Mouse (Mus musculus) bone marrow, adult 2 months (tissue): Measurements from ENCODE around the gene Gm42688. TPM values are rescaled to one million over a fixed set of nuclear protein-coding genes. Genes with fewer than 3 reads are reported as not detected.
A peak's percentile ranks its signal among the peaks of the same experiment; 100 is the strongest.

ENCODE experiments used
- H3K27ac ChIP-seq: fragments of 200-500 bp; 2 replicates; pipeline ENCODE4 v1.5.1; 2012; ENCODE audit warnings: low read depth, mild to moderate bottlenecking, control low read depth, inconsistent platforms, low read length; ENCODE audit not compliant: control insufficient read depth, poor library complexity, insufficient read depth
- H3K4me1 ChIP-seq: fragments of 200-500 bp; 2 replicates; pipeline ENCODE4 v1.6.1; 2011; ENCODE audit warnings: low read length; ENCODE audit not compliant: control insufficient read depth, insufficient read depth
- H3K4me3 ChIP-seq: fragments of 200-500 bp; replicated peaks from 2 replicates; pipeline ENCODE3; 2011; ENCODE audit warnings: mild to moderate bottlenecking, low read depth, low read length, control low read depth; ENCODE audit not compliant: control insufficient read depth
- CTCF ChIP-seq: fragments of 200-500 bp; IDR thresholded peaks from 2 replicates; pipeline ENCODE4 v1.5.1; 2011; ENCODE audit warnings: low read length, control low read depth; ENCODE audit not compliant: control insufficient read depth, insufficient read depth
- POLR2A ChIP-seq: fragments of 200-500 bp; IDR thresholded peaks from 2 replicates; pipeline ENCODE4 v1.6.1; 2011; ENCODE audit warnings: low read depth, mild to moderate bottlenecking, control low read depth, low read length, borderline replicate concordance; ENCODE audit not compliant: control insufficient read depth
- WGBS: fragments of 180-500 bp; shearing (Covaris S2); methylation state at CpG from one replicate; pipeline ENCODE4 v1.1.7; 2018; 5-methylcytosine and 5-hydroxymethylcytosine counted together
- polyA plus RNA-seq: library from polyadenylated mRNA; stranded (reverse); fragments of >200 nt; gene quantifications from 2 replicates; pipeline ENCODE4 v1.2.4, GENCODE M21; 2011; ENCODE audit warnings: low replicate concordance; ENCODE audit not compliant: missing spikeins, insufficient read depth, insufficient read length

The Gm42688 gene
- polyA plus RNA-seq, 1 experiment, result 7.7 TPM

GRCm38 (mm10) chr6:83135571-83136161, 34.2 kb downstream of the Gm42688 start:
- WGBS, result 30% methylated on average over 37 of the region's 37 CpGs
- no peak overlapping the region for H3K27ac ChIP-seq
- TF ChIP-seq CTCF (no peak), POLR2A (no peak)
- peaks cover 5% of the 10 kb centered on the region; the same call in 1 of the 2 replicates for H3K4me1 ChIP-seq
- H3K4me3 ChIP-seq, result peak overlapping the region; percentile 31

GRCm38 (mm10) chr6:83136291-83136880, 35.0 kb downstream of the Gm42688 start:
- Histone ChIP-seq H3K4me1 (peaks cover 3% of the 10 kb centered on the region; the same call in 1 of the 2 replicates), H3K27ac (no peak overlapping the region), H3K4me3 (no peak overlapping the region)
- WGBS, result 56% methylated on average over 5 of the region's 5 CpGs
- TF ChIP-seq POLR2A (no peak), CTCF (no peak)

- WGBS, result 4% methylated on average over 26 of the region's 26 CpGs
- peak overlapping the region; percentile 35 for H3K4me3 ChIP-seq
- H3K27ac ChIP-seq, result no peak overlapping the region; the same call in 1 of the 2 replicates
- TF ChIP-seq CTCF (no peak), POLR2A (no peak)
- peaks cover 3% of the 10 kb centered on the region; the same call in 1 of the 2 replicates for H3K4me1 ChIP-seq
Observed at GRCm38 (mm10) chr6:83136881-83137575, 35.6 kb downstream of the Gm42688 start.

DNA sequence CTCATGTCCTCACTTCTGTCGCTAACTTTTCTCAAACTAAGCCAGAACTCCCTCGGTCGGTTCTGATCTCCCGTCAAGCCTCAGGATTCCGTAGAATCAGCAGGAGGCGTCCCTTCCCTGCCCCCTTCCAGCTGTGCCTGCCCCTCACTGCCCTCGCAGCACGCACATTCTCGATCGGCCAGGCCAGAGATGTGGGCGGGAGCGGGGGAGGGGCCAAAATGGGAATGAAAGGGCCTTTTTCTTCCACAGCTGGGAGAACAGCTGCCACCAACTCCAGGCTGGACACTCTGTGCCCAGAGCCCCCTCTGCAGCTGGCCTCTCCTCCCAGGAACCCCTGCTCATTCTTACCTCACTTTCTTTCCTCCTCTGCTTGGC, 36.1 kb downstream of the Gm42688 start:
- TF ChIP-seq CTCF (no peak), POLR2A (0 out of 2 replicates have a peak, but pooled peaks have one; percentile 8)
- peak overlapping the region; percentile 35 for H3K4me3 ChIP-seq
- peaks cover 3% of the 10 kb centered on the region; the same call in 1 of the 2 replicates for H3K4me1 ChIP-seq
- no peak overlapping the region for H3K27ac ChIP-seq
- WGBS, result under 1% methylated on average over 12 of the region's 12 CpGs

DNA sequence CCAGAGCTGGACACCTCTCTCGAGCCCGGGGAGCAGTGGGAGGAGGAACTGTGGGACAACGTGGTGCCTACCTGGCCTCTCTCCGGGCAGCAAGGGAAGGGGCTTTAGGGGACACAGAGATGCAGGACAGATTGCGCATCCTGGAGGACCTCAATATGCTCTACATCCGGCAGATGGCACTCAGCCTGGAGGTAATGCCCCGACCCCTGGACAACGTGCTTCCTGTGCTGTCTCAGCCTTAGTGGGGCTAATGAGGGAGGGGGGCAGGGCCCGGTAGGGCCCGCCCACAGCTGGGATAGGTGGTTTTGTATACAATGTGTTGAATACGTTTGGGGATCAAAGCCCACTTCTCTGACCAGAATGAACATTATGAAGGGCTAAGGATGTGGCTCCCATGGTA, 36.6 kb downstream of the Gm42688 start:
- WGBS, result 4% methylated on average over 11 of the region's 11 CpGs
- Histone ChIP-seq H3K4me3 (no peak overlapping the region), H3K4me1 (peaks cover 3% of the 10 kb centered on the region; the same call in 1 of the 2 replicates), H3K27ac (no peak overlapping the region)
- no peak for TF ChIP-seq POLR2A
- no peak for TF ChIP-seq CTCF

DNA sequence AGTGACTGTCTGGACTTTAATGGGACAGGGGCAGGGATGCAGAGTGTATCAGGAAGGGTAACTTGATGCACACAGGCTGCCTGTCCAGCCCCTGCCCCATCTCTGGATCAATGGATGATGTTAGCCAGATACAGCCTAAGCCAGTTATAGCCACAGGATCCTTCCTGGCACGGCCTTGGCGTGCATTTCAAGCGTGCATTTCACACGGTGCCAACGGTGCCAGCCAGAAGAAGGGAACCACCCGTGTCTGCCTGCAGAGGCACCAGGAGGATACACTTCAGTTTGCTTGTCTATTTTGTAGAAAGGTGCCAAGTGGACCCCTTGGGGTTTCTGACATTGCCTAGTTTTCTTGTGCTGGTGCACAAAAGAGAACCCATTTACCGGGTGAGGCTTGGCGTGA, 38.6 kb downstream of the Gm42688 start:
- 87% methylated on average over 8 of the region's 8 CpGs for WGBS
- peaks cover 2% of the 10 kb centered on the region; the same call in 1 of the 2 replicates for H3K4me1 ChIP-seq
- TF ChIP-seq CTCF (no peak), POLR2A (no peak)
- no peak overlapping the region for H3K27ac ChIP-seq
- no peak overlapping the region for H3K4me3 ChIP-seq

GRCm38 (mm10) chr6:83141636-83142035, 40.2 kb downstream of the Gm42688 start:
- TF ChIP-seq CTCF (no peak), POLR2A (no peak)
- H3K4me1 ChIP-seq, result peaks cover 2% of the 10 kb centered on the region; the same call in 1 of the 2 replicates
- H3K4me3 ChIP-seq, result no peak overlapping the region
- 81% methylated on average over 4 of the region's 4 CpGs for WGBS
- H3K27ac ChIP-seq, result no peak overlapping the region

- WGBS, result 27% methylated on average over 41 of the region's 41 CpGs
- H3K4me3 ChIP-seq, result no peak overlapping the region
- TF ChIP-seq POLR2A (no peak), CTCF (no peak)
- peaks cover 2% of the 10 kb centered on the region; the same call in 1 of the 2 replicates for H3K4me1 ChIP-seq
- H3K27ac ChIP-seq, result no peak overlapping the region
Observed at GRCm38 (mm10) chr6:83142211-83142731, 40.9 kb downstream of the Gm42688 start.
